Mouse (Mus musculus) midbrain, embryonic 15.5 days (tissue): ENCODE measurements around the gene Als2cl. TPM values are rescaled to one million over a fixed set of nuclear protein-coding genes. Genes with fewer than 3 reads are reported as not detected.

ENCODE experiments used
- microRNA-seq: library from miRNA; unstranded; fragments of <30 nt; microRNA quantifications from one replicate; pipeline ENCODE4, GENCODE M21; 2016
- polyA plus RNA-seq: library from polyadenylated mRNA; unstranded; fragments of >200 nt; fragmentation: Nextera tagmentation; extraction: Ambion mirVana; gene quantifications from 2 replicates; pipeline ENCODE4 v1.2.1, GENCODE M21; 2015

Gene Als2cl
- polyA plus RNA-seq, 1 experiment from 2014 or later = 1.2 TPM

Small RNA genes lying within 50 kb of the gene (microRNA-seq; reads per million reads assigned to microRNA genes)
- gene Gm24269 = not detected

Other genes with a start within 250 kb of the Als2cl start
- 5.5 and 6.4 TPM in 2 replicates for gene Nbeal2, start 225.7 kb upstream of the Als2cl start, polyA plus RNA-seq
- 110 and 115 TPM in 2 replicates for gene Ccdc12, start 223.4 kb upstream of the Als2cl start, polyA plus RNA-seq
- 0.56 and 2.0 TPM in 2 replicates for gene Myl3, start 138.0 kb upstream of the Als2cl start, polyA plus RNA-seq
- gene Pth1r, start 132.7 kb upstream of the Als2cl start, polyA plus RNA-seq = 8.7 and 9.2 TPM in 2 replicates
- gene Prss42, start 81.7 kb upstream of the Als2cl start, polyA plus RNA-seq = not detected in 2 replicates
- not detected in 2 replicates for gene Prss44, start 65.9 kb upstream of the Als2cl start, polyA plus RNA-seq
- gene Prss43, start 53.2 kb upstream of the Als2cl start, polyA plus RNA-seq = not detected in 2 replicates
- not detected in 2 replicates for gene Prss45, start 45.3 kb upstream of the Als2cl start, polyA plus RNA-seq
- gene Prss46, start 35.4 kb upstream of the Als2cl start, polyA plus RNA-seq = not detected in 2 replicates
- 0.20 TPM in 1 of 2 replicates, not detected in the other for gene Prss50, start 21.9 kb upstream of the Als2cl start, polyA plus RNA-seq
- gene Tmie, start 243 bp downstream of the Als2cl start, polyA plus RNA-seq = 2.7 and 3.1 TPM in 2 replicates
- not detected in 2 replicates for gene Fam240a, start 37.0 kb downstream of the Als2cl start, polyA plus RNA-seq
- gene Tdgf1, start 66.3 kb downstream of the Als2cl start, polyA plus RNA-seq = not detected in 2 replicates
- gene Lrrc2, start 71.7 kb downstream of the Als2cl start, polyA plus RNA-seq = 0.42 and 1.0 TPM in 2 replicates
- not detected in 2 replicates for gene Rtp3, start 110.7 kb downstream of the Als2cl start, polyA plus RNA-seq
- 1.4 and 1.9 TPM in 2 replicates for gene Ltf, start 139.4 kb downstream of the Als2cl start, polyA plus RNA-seq
- 1.1 and 1.2 TPM in 2 replicates for gene Ccrl2, start 177.6 kb downstream of the Als2cl start, polyA plus RNA-seq
- 45.6 and 51.3 TPM in 2 replicates for gene Lrrfip2, start 237.7 kb downstream of the Als2cl start, polyA plus RNA-seq